Mouse (Mus musculus) megakaryocyte, embryonic 14.5 days (primary cell): ENCODE data around the gene Thg1l. TPM values are rescaled to one million over a fixed set of nuclear protein-coding genes. Genes with fewer than 3 reads are reported as not detected.

Source experiments
- H3K27me3 ChIP-seq: replicated peaks from 2 replicates; pipeline ENCODE3; 2012; ENCODE audit warnings: inconsistent platforms
- H3K36me3 ChIP-seq: replicated peaks from 2 replicates; pipeline ENCODE3; 2012; ENCODE audit warnings: low read length, inconsistent platforms, mixed read lengths
- H3K4me1 ChIP-seq: 2 replicates; pipeline ENCODE4 v1.6.1; 2012; ENCODE audit warnings: inconsistent platforms
- H3K4me3 ChIP-seq: replicated peaks from 2 replicates; pipeline ENCODE3; 2012; ENCODE audit warnings: moderate library complexity, mild to moderate bottlenecking, inconsistent platforms
- H3K9me3 ChIP-seq: 2 replicates; pipeline ENCODE4 v1.6.1; 2012; ENCODE audit warnings: inconsistent platforms
- FLI1 ChIP-seq: IDR thresholded peaks from 2 replicates; pipeline ENCODE4 v1.6.1; 2012; ENCODE audit warnings: low read length, inconsistent platforms, mixed read lengths
- GATA1 ChIP-seq: IDR thresholded peaks from 3 replicates; pipeline ENCODE4 v1.6.1; 2012; ENCODE audit warnings: mixed read lengths, low read length, inconsistent platforms, borderline replicate concordance
- polyA plus RNA-seq: library from polyadenylated mRNA; stranded (reverse); fragments of >175 nt; gene quantifications from 2 replicates; pipeline ENCODE4 v1.2.3, GENCODE M21; 2012; ENCODE audit warnings: low replicate concordance; ENCODE audit not compliant: insufficient read depth

Gene Thg1l
- polyA plus RNA-seq, 1 experiment, result 4.1 TPM

- H3K36me3 ChIP-seq, result peaks cover 67% of the 10 kb centered on the region
- no peaks in the 10 kb centered on the region for H3K27me3 ChIP-seq
- H3K4me3 ChIP-seq, result peak overlapping the region; percentile 46
- TF ChIP-seq FLI1 (no peak), GATA1 (no peak)
- no peaks in the 10 kb centered on the region for H3K9me3 ChIP-seq
- peaks cover 31% of the 10 kb centered on the region for H3K4me1 ChIP-seq
These were observed 16.4 kb downstream of the Thg1l start for GRCm38 (mm10) chr11:45938917-45939316.

- H3K27me3 ChIP-seq, result no peaks in the 10 kb centered on the region
- H3K9me3 ChIP-seq, result no peaks in the 10 kb centered on the region
- no peak overlapping the region for H3K4me3 ChIP-seq
- H3K4me1 ChIP-seq, result peaks cover 19% of the 10 kb centered on the region
- TF ChIP-seq FLI1, result no peak
- no peak for TF ChIP-seq GATA1
- H3K36me3 ChIP-seq, result peaks cover 79% of the 10 kb centered on the region
These were observed 17.8 kb downstream of the Thg1l start for GRCm38 (mm10) chr11:45937478-45937877.

GRCm38 (mm10) chr11:45932771-45933170, 22.5 kb downstream of the Thg1l start:
- peaks cover 89% of the 10 kb centered on the region for H3K36me3 ChIP-seq
- H3K9me3 ChIP-seq, result no peaks in the 10 kb centered on the region
- no peaks in the 10 kb centered on the region for H3K4me1 ChIP-seq
- H3K27me3 ChIP-seq, result no peaks in the 10 kb centered on the region
- H3K4me3 ChIP-seq, result peak overlapping the region; percentile 54
- no peak for TF ChIP-seq FLI1
- no peak for TF ChIP-seq GATA1

GRCm38 (mm10) chr11:45929541-45929940, 25.8 kb downstream of the Thg1l start:
- H3K36me3 ChIP-seq, result peaks cover 56% of the 10 kb centered on the region
- H3K27me3 ChIP-seq, result peaks cover 5% of the 10 kb centered on the region
- no peak overlapping the region for H3K4me3 ChIP-seq
- TF ChIP-seq FLI1, result no peak
- no peak for TF ChIP-seq GATA1
- peaks cover 21% of the 10 kb centered on the region for H3K4me1 ChIP-seq
- no peaks in the 10 kb centered on the region for H3K9me3 ChIP-seq

GRCm38 (mm10) chr11:45927456-45927855, 27.8 kb downstream of the Thg1l start:
- Histone ChIP-seq H3K36me3 (peaks cover 36% of the 10 kb centered on the region), H3K9me3 (no peaks in the 10 kb centered on the region), H3K4me3 (no peak overlapping the region), H3K27me3 (peaks cover 16% of the 10 kb centered on the region), H3K4me1 (peaks cover 21% of the 10 kb centered on the region)
- TF ChIP-seq GATA1 (no peak), FLI1 (no peak)

- Histone ChIP-seq H3K4me1 (peaks cover 21% of the 10 kb centered on the region), H3K36me3 (peaks cover 30% of the 10 kb centered on the region), H3K27me3 (peaks cover 19% of the 10 kb centered on the region), H3K9me3 (no peaks in the 10 kb centered on the region), H3K4me3 (peak overlapping the region; percentile 91)
- TF ChIP-seq GATA1 (no peak), FLI1 (no peak)
These were observed 28.6 kb downstream of the Thg1l start for GRCm38 (mm10) chr11:45926640-45927082.

GRCm38 (mm10) chr11:45925436-45925835, 29.9 kb downstream of the Thg1l start:
- H3K36me3 ChIP-seq, result peaks cover 19% of the 10 kb centered on the region
- H3K4me1 ChIP-seq, result peaks cover 21% of the 10 kb centered on the region
- H3K4me3 ChIP-seq, result no peak overlapping the region
- peaks cover 26% of the 10 kb centered on the region for H3K27me3 ChIP-seq
- H3K9me3 ChIP-seq, result no peaks in the 10 kb centered on the region
- TF ChIP-seq GATA1, result no peak
- no peak for TF ChIP-seq FLI1

GRCm38 (mm10) chr11:45921480-45921898, 33.8 kb downstream of the Thg1l start:
- no peak for TF ChIP-seq FLI1
- no peak for TF ChIP-seq GATA1
- Histone ChIP-seq H3K4me1 (peaks cover 26% of the 10 kb centered on the region), H3K27me3 (peaks cover 30% of the 10 kb centered on the region), H3K4me3 (no peak overlapping the region), H3K9me3 (no peaks in the 10 kb centered on the region), H3K36me3 (no peaks in the 10 kb centered on the region)

- no peaks in the 10 kb centered on the region for H3K36me3 ChIP-seq
- peaks cover 30% of the 10 kb centered on the region for H3K27me3 ChIP-seq
- peaks cover 26% of the 10 kb centered on the region for H3K4me1 ChIP-seq
- no peak overlapping the region for H3K4me3 ChIP-seq
- TF ChIP-seq FLI1, result no peak
- TF ChIP-seq GATA1, result no peak
- no peaks in the 10 kb centered on the region for H3K9me3 ChIP-seq
These were observed 34.3 kb downstream of the Thg1l start for GRCm38 (mm10) chr11:45921026-45921425.

GRCm38 (mm10) chr11:45918836-45919235, 36.5 kb downstream of the Thg1l start:
- TF ChIP-seq FLI1, result no peak
- no peak for TF ChIP-seq GATA1

GRCm38 (mm10) chr11:45918018-45918417, 37.3 kb downstream of the Thg1l start:
- TF ChIP-seq FLI1 (no peak), GATA1 (no peak)
- peaks cover 2% of the 10 kb centered on the region for H3K36me3 ChIP-seq
- peaks cover 17% of the 10 kb centered on the region for H3K4me1 ChIP-seq
- H3K9me3 ChIP-seq, result no peaks in the 10 kb centered on the region
- peaks cover 18% of the 10 kb centered on the region for H3K27me3 ChIP-seq
- no peak overlapping the region for H3K4me3 ChIP-seq

More at GRCm38 (mm10) chr11:45918836-45919235, 36.5 kb downstream of the Thg1l start:
- H3K27me3 ChIP-seq, result peaks cover 20% of the 10 kb centered on the region
- H3K9me3 ChIP-seq, result no peaks in the 10 kb centered on the region
- no peak overlapping the region for H3K4me3 ChIP-seq
- peaks cover 17% of the 10 kb centered on the region for H3K4me1 ChIP-seq
- H3K36me3 ChIP-seq, result no peaks in the 10 kb centered on the region
